Mouse (Mus musculus): Measurements from ENCODE around the gene Pla2g2f.

Gene Pla2g2f

GRCm38 (mm10) chr4:138718586-138719263 lies 38.7 kb downstream of the Pla2g2f start:
- DNase-seq (ENCODE audit: low read depth, low spot score): no peak

- no peak for DNase-seq (ENCODE audit: low read depth, low spot score)
Measured at GRCm38 (mm10) chr4:138716697-138717096, 40.7 kb downstream of the Pla2g2f start.

GRCm38 (mm10) chr4:138714186-138714585 lies 43.2 kb downstream of the Pla2g2f start:
- DNase-seq (ENCODE audit: low read depth, low spot score): no peak

DNA sequence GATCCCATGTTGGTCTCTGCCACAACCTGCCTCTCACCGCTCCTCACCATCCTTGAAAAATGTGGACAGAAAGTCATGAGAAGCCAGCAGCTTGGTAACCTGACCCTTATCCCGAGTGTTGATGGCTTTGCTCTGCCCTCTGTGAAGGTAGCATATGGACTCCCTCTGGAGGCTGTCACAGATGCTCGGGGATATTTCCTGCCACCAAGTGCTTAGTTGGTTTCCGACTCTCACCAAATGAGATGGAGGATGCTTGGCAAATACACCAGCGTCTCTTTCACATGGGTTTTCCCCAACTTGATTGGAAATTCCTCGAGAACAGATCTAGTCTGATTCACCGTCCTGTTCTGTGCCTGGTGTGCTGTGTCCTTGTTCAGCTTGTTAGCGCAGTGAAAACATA lies 44.8 kb downstream of the Pla2g2f start:
- no peak for DNase-seq (ENCODE audit: low read depth, low spot score)

GRCm38 (mm10) chr4:138712096-138712495 lies 45.3 kb downstream of the Pla2g2f start:
- no peak for DNase-seq (ENCODE audit: low read depth, low spot score)

DNA sequence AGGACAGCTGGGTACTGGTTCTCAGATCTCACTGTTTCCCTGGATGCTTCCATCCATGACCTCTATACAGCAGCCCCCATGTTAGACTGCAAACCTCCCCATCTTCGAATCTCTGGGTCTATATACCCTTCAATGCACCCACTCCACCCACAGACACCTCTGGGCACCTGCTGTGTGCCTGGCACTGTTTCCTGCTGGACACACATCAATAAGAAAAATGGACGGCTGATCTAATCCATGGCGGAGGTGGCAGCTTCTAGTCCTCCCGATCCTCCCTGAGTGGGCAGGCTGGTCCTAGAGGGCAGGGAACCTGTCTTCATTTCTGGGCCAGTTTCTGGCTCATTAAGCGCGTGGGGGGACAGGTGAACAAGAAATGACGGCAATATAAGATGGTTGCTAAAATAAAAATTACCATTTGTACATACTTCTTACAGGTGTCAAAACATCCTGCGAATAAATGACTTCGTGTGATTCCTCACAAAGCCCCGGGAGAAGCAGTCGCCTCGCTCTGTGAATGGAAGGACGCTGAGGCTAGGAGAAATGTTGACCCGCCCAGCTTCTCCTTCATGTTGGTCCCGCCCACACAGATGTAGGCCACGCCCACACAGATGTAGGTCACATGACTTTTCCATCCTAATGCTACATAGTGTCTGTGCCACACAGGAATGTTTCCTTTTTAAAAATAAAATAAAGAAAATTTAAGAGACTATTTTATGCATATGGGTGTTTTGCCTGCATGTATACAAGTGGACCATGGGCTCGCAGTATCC lies 46.2 kb downstream of the Pla2g2f start:
- no peak for DNase-seq (ENCODE audit: low read depth, low spot score)

- DNase-seq (ENCODE audit: low read depth, low spot score): peak; percentile 32
Measured at GRCm38 (mm10) chr4:138710633-138711032, 46.8 kb downstream of the Pla2g2f start.

- no peak for DNase-seq (ENCODE audit: low read depth, low spot score)
Measured at GRCm38 (mm10) chr4:138709944-138710343, 47.5 kb downstream of the Pla2g2f start.

GRCm38 (mm10) chr4:138709246-138709645 lies 48.2 kb downstream of the Pla2g2f start:
- no peak for DNase-seq (ENCODE audit: low read depth, low spot score)

DNA sequence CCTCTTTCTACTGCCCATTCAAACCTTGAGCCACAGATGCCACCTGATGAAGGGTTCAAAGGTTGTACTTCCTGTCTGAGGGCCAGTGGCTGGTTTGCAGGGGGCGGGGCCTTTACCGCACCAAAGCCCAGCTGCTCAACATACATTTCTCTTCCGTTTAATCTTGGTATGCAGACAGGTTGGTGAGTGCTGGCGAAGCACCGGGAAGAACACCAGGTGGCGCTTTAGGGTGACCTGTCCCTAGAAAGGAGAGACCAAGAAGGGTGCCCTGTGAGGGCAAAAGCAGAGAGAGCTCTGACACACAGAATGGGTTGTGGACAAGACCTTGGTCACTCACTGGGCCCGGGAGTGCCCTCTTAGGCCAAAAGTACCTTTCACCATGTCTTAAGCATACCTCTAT lies 48.8 kb downstream of the Pla2g2f start:
- DNase-seq (ENCODE audit: low read depth, low spot score): peak; percentile 51

DNA sequence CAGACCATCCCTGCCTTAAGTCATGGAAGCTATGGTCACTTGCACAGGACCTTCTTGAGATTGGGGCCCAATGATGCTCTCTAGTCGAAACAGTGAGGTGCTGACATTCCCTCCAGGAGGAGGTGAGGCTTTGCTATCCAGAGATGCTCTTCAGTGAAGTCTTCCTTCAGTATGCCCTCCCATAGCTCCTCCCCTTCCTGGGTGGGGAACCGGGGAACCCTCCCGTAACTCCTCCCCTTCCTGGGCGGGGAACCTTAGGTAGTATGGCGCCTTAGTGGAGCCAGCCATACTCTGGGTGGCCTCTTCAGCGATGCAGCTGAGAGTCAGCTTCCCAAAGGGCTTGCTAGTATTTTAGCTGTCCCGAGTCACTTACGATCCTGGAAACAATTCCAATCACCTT lies 50.8 kb downstream of the Pla2g2f start:
- DNase-seq (ENCODE audit: low read depth, low spot score): no peak

DNA sequence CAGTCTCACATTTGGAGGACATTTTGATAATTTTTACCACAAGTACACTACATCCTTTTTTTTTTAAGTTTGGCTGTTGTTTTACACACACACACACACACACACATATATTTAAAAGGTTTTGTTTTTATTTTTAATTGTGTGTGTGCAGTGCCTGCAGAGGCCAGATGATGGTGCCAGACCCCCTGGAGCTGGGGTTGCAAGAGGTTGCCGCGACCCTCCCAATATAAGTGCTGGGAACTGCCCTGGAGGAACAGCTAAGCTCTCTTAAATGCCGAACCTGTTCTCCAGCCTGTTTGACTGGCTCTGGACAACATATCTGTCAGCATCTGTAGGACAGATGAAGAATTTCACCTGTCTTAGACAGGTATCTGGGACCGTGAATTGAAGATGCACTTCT lies 53.3 kb downstream of the Pla2g2f start:
- DNase-seq (ENCODE audit: low read depth, low spot score): no peak

GRCm38 (mm10) chr4:138703591-138703990 lies 53.8 kb downstream of the Pla2g2f start:
- no peak for DNase-seq (ENCODE audit: low read depth, low spot score)

- no peak for DNase-seq (ENCODE audit: low read depth, low spot score)
Measured at GRCm38 (mm10) chr4:138702528-138702927, 54.9 kb downstream of the Pla2g2f start.

- DNase-seq (ENCODE audit: low read depth, low spot score): no peak
Measured at GRCm38 (mm10) chr4:138702031-138702430, 55.4 kb downstream of the Pla2g2f start.

DNA sequence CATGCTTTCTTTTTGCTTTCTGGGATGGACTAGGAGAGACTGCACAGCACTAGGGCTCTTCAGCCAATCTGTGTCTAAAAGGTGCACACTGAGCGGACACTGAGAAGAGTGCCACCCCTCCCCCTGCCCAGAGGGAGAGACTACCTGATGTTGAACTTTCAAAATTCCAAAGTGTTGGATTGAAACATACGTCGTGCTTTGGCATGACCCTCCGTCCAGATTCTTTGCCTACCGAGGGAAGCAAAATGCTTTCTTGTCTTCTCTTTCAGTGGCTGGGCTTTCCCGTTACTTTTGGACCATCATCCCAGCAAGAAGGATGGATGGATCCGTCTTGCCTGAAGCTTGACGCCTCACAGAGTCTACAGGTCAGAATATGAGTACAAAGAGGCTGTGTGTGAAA lies 56.3 kb downstream of the Pla2g2f start:
- no peak for DNase-seq (ENCODE audit: low read depth, low spot score)
